Mouse (Mus musculus): Measurements from ENCODE around the gene Scyl1. TPM values are rescaled to one million over a fixed set of nuclear protein-coding genes. Genes with fewer than 3 reads are reported as not detected.

Gene Scyl1
- polyA plus RNA-seq, 1 experiment from 2014 or later = 74.9 TPM

- Histone ChIP-seq H3K4me1 (peaks cover 36% of the 10 kb centered on the region), H3K36me3 (replicated peaks) (peaks cover 79% of the 10 kb centered on the region), H3K27me3 (replicated peaks; ENCODE audit: low read depth, poor library complexity, severe bottlenecking) (peaks cover 12% of the 10 kb centered on the region), H3K4me3 (no peak overlapping the region), H3K27ac (replicated peaks) (no peak overlapping the region), H3K9me3 (no peaks in the 10 kb centered on the region)
- 90% methylated on average over 14 of the region's 14 CpGs for WGBS
- no peak for DNase-seq (ENCODE audit: low spot score)
Measured at GRCm38 (mm10) chr19:5711907-5712460, 59.2 kb downstream of the Scyl1 start.

- DNase-seq (ENCODE audit: low spot score) = peak; percentile 66
- no peaks in the 10 kb centered on the region for H3K9me3 ChIP-seq
- no peak overlapping the region for H3K4me3 ChIP-seq
- 10% methylated on average over 3 of the region's 3 CpGs for WGBS
- H3K27me3 ChIP-seq (replicated peaks; ENCODE audit: low read depth, poor library complexity, severe bottlenecking) = peaks cover 8% of the 10 kb centered on the region
- peaks cover 28% of the 10 kb centered on the region for H3K4me1 ChIP-seq
- no peak overlapping the region for H3K27ac ChIP-seq (replicated peaks)
- H3K36me3 ChIP-seq (replicated peaks) = peaks cover 84% of the 10 kb centered on the region
Measured at GRCm38 (mm10) chr19:5711218-5711617, 60.0 kb downstream of the Scyl1 start.

- WGBS = 78% methylated on average over 8 of the region's 8 CpGs
- H3K36me3 ChIP-seq (replicated peaks) = peaks cover 81% of the 10 kb centered on the region
Measured at GRCm38 (mm10) chr19:5710581-5710980, 60.6 kb downstream of the Scyl1 start.

GRCm38 (mm10) chr19:5710068-5710467 lies 61.2 kb downstream of the Scyl1 start:
- Histone ChIP-seq H3K27ac (replicated peaks) (no peak overlapping the region), H3K9me3 (no peaks in the 10 kb centered on the region), H3K36me3 (replicated peaks) (peaks cover 76% of the 10 kb centered on the region), H3K4me1 (peaks cover 19% of the 10 kb centered on the region), H3K27me3 (replicated peaks; ENCODE audit: low read depth, poor library complexity, severe bottlenecking) (no peaks in the 10 kb centered on the region), H3K4me3 (no peak overlapping the region)
- WGBS = 90% methylated on average over 6 of the region's 6 CpGs
- no peak for DNase-seq (ENCODE audit: low spot score)

More at GRCm38 (mm10) chr19:5710581-5710980, 60.6 kb downstream of the Scyl1 start:
- Histone ChIP-seq H3K27ac (replicated peaks) (no peak overlapping the region), H3K9me3 (no peaks in the 10 kb centered on the region), H3K4me3 (no peak overlapping the region), H3K27me3 (replicated peaks; ENCODE audit: low read depth, poor library complexity, severe bottlenecking) (peaks cover 2% of the 10 kb centered on the region), H3K4me1 (peaks cover 22% of the 10 kb centered on the region)
- DNase-seq (ENCODE audit: low spot score) = no peak

Other genes starting within 250 kb of the Scyl1 start
- gene Ovol1, start 210.8 kb downstream of the Scyl1 start, polyA plus RNA-seq (2016; fragmentation: Nextera tagmentation; extraction: Ambion mirVana) = 0.83 and 1.3 TPM in 2 replicates
- gene Ap5b1, start 203.4 kb downstream of the Scyl1 start, polyA plus RNA-seq (2016; fragmentation: Nextera tagmentation; extraction: Ambion mirVana) = 2.1 and 2.6 TPM in 2 replicates
- gene Rnaseh2c, start 169.5 kb downstream of the Scyl1 start, polyA plus RNA-seq (2016; fragmentation: Nextera tagmentation; extraction: Ambion mirVana) = 174 and 177 TPM in 2 replicates
- 59.7 and 60.7 TPM in 2 replicates for gene Kat5, start 161.2 kb downstream of the Scyl1 start, polyA plus RNA-seq (2016; fragmentation: Nextera tagmentation; extraction: Ambion mirVana)
- gene Rela, start 133.9 kb downstream of the Scyl1 start, polyA plus RNA-seq (2016; fragmentation: Nextera tagmentation; extraction: Ambion mirVana) = 34.3 and 36.8 TPM in 2 replicates
- gene Sipa1, start 107.7 kb downstream of the Scyl1 start, polyA plus RNA-seq (2016; fragmentation: Nextera tagmentation; extraction: Ambion mirVana) = 28.7 and 31.2 TPM in 2 replicates
- gene Map3k11, start 82.7 kb downstream of the Scyl1 start, polyA plus RNA-seq (2016; fragmentation: Nextera tagmentation; extraction: Ambion mirVana) = 32.1 and 34.0 TPM in 2 replicates
- gene Pcnx3, start 82.5 kb downstream of the Scyl1 start, polyA plus RNA-seq (2016; fragmentation: Nextera tagmentation; extraction: Ambion mirVana) = 30.3 and 30.6 TPM in 2 replicates
- 0.19 and 0.23 TPM in 2 replicates for gene Kcnk7, start 67.1 kb downstream of the Scyl1 start, polyA plus RNA-seq (2016; fragmentation: Nextera tagmentation; extraction: Ambion mirVana)
- gene Ehbp1l1, start 45.1 kb downstream of the Scyl1 start, polyA plus RNA-seq (2016; fragmentation: Nextera tagmentation; extraction: Ambion mirVana) = 7.9 and 8.0 TPM in 2 replicates
- 147 and 151 TPM in 2 replicates for gene Fam89b, start 41.8 kb downstream of the Scyl1 start, polyA plus RNA-seq (2016; fragmentation: Nextera tagmentation; extraction: Ambion mirVana)
- gene Ltbp3, start 30.5 kb downstream of the Scyl1 start, polyA plus RNA-seq (2016; fragmentation: Nextera tagmentation; extraction: Ambion mirVana) = 3.4 and 3.5 TPM in 2 replicates
- gene Frmd8, start 103.9 kb upstream of the Scyl1 start, polyA plus RNA-seq (2016; fragmentation: Nextera tagmentation; extraction: Ambion mirVana) = 44.6 and 45.4 TPM in 2 replicates
- gene Slc25a45, start 106.4 kb upstream of the Scyl1 start, polyA plus RNA-seq (2016; fragmentation: Nextera tagmentation; extraction: Ambion mirVana) = 2.5 and 2.9 TPM in 2 replicates
- 6.8 and 7.4 TPM in 2 replicates for gene Tigd3, start 122.7 kb upstream of the Scyl1 start, polyA plus RNA-seq (2016; fragmentation: Nextera tagmentation; extraction: Ambion mirVana)
- 231 and 251 TPM in 2 replicates for gene Dpf2, start 141.6 kb upstream of the Scyl1 start, polyA plus RNA-seq (2016; fragmentation: Nextera tagmentation; extraction: Ambion mirVana)
- 1.5 and 2.2 TPM in 2 replicates for gene Cdc42ep2, start 153.4 kb upstream of the Scyl1 start, polyA plus RNA-seq (2016; fragmentation: Nextera tagmentation; extraction: Ambion mirVana)
- 119 and 120 TPM in 2 replicates for gene Pola2, start 192.8 kb upstream of the Scyl1 start, polyA plus RNA-seq (2016; fragmentation: Nextera tagmentation; extraction: Ambion mirVana)
- not detected in 2 replicates for gene Slc22a20, start 214.7 kb upstream of the Scyl1 start, polyA plus RNA-seq (2016; fragmentation: Nextera tagmentation; extraction: Ambion mirVana)
- 2.9 and 3.2 TPM in 2 replicates for gene Capn1, start 244.5 kb upstream of the Scyl1 start, polyA plus RNA-seq (2016; fragmentation: Nextera tagmentation; extraction: Ambion mirVana)